Mouse (Mus musculus) embryonic facial prominence, embryonic 10.5 days (tissue): ENCODE data around the gene Gpbp1. TPM values are rescaled to one million over a fixed set of nuclear protein-coding genes. Genes with fewer than 3 reads are reported as not detected.

ENCODE experiments used
- DNase-seq: peaks from one replicate; pipeline ENCODE4 v3.0.0-alpha.2; 2017; ENCODE audit warnings: low spot score
- H3K27ac ChIP-seq: fragments of 300-500 bp; sonication (generic); replicated peaks from 2 replicates; pipeline ENCODE4 v1.5.1; 2016; ENCODE audit warnings: mild to moderate bottlenecking
- H3K27me3 ChIP-seq: fragments of 300-500 bp; sonication (generic); replicated peaks from 2 replicates; pipeline ENCODE4 v1.6.1; 2016; ENCODE audit warnings: low read depth, mild to moderate bottlenecking; ENCODE audit not compliant: poor library complexity, severe bottlenecking
- H3K36me3 ChIP-seq: fragments of 300-500 bp; sonication (generic); replicated peaks from 2 replicates; pipeline ENCODE4 v1.6.1; 2016; ENCODE audit warnings: mild to moderate bottlenecking, moderate library complexity
- H3K4me1 ChIP-seq: fragments of 300-500 bp; sonication (generic); 2 replicates; pipeline ENCODE4 v1.6.1; 2016
- H3K4me3 ChIP-seq: fragments of 300-500 bp; sonication (generic); 2 replicates; pipeline ENCODE4 v1.5.1; 2016; ENCODE audit warnings: mild to moderate bottlenecking, moderate library complexity
- H3K9me3 ChIP-seq: fragments of 300-500 bp; sonication (generic); 2 replicates; pipeline ENCODE4 v1.6.1; 2016; ENCODE audit warnings: mild to moderate bottlenecking
- WGBS: fragments of 180-500 bp; shearing (Covaris S2); methylation state at CpG from one replicate; pipeline ENCODE4 v1.1.7; 2016; 5-methylcytosine and 5-hydroxymethylcytosine counted together
- polyA plus RNA-seq: library from polyadenylated mRNA; unstranded; fragments of >200 nt; fragmentation: Nextera tagmentation; extraction: Ambion mirVana; gene quantifications from 2 replicates; pipeline ENCODE4 v1.2.1, GENCODE M21; 2016

The Gpbp1 gene
- polyA plus RNA-seq, 1 experiment from 2014 or later: 101 TPM

DNA sequence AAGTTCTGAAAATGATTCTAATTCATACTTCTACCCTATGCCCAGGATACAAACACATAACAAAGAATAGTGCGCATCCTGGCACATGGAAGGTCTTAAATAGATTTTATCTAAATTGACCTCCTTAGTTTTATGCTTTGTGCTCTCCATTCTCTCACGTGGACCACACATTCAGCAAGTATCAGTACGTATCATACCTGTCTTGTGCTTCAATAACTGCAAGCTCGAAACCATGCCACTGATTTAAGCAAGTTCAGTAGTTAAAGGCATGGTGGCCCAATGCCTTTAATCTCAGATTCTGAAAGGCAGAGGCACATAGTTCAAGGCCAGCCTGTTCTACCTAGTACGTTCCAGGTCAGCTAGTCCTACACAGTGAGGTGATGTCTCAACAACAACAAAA lies 98.5 kb downstream of the Gpbp1 start:
- Histone ChIP-seq H3K27me3 (no peaks in the 10 kb centered on the region), H3K36me3 (no peaks in the 10 kb centered on the region), H3K4me3 (no peak overlapping the region), H3K9me3 (no peaks in the 10 kb centered on the region), H3K4me1 (no peaks in the 10 kb centered on the region), H3K27ac (no peak overlapping the region)
- no peak for DNase-seq
- 89% methylated on average over 5 of the region's 5 CpGs for WGBS

DNA sequence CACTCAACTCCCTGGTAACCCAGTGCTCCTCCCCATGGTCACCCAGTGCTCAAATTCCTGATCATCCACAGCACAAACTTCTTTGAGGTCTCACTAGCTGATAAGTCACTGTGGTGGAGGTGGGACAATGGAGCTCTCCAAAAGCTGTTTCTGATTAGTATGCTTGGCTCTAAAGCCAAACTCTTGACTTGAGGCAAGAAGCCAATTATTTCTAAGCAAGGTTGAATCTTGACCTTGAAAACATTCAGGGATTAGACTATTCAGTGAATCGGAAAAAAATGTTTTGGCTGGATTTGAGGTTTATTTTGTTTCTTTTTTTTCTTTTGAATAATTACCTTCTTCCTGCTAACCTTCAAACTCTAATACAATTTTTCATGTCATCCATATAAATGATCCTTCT lies 98.9 kb downstream of the Gpbp1 start:
- Histone ChIP-seq H3K4me3 (no peak overlapping the region), H3K4me1 (no peaks in the 10 kb centered on the region), H3K27me3 (no peaks in the 10 kb centered on the region), H3K9me3 (no peaks in the 10 kb centered on the region), H3K36me3 (no peaks in the 10 kb centered on the region), H3K27ac (no peak overlapping the region)
- 80% methylated on average over 1 of the region's 1 CpGs for WGBS
- DNase-seq: no peak

DNA sequence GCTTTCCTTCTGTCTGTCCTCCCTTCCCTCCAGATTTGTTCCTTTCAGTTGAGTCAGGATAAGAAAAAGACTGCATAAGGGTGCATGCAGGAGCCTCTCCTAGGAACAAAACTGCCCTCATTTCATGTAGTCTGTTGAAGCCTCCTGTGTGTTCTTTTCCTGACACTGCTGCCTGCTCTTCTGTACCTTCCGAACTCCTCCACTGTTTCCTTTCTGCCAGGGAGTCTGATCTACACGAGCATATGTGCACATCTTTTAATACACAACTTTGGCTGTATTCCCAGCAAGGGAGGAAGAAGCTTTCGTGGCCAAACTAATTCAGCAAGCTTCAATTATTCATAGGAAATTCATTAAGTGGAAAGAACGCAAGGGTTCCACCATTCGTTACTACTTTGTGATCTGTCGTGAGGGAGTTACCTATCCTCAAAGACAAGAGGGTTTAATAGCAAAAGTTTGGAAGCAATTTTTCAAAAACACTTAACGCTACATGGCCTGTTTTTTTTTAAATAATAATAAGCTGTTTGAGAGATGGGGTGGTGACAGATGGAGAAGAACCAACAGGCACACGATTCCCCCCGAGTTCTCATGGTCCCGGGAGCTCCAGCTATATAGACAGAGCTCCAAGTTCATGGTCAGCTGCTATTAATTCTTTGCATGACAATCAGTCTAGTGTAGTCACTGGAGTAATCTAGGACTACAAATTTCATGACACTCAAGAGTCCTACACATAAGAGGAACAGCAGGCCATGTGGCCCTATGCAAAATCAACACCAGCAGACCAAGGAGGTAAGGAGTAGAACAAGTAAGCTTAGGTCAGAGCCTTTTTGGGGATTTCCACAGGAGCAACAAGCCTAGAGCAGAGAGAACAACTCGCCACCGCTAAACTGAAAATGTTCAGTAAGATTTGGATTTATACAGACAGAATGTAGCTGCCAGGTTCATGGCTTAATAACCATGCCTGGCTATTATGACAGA lies 105.6 kb downstream of the Gpbp1 start:
- Histone ChIP-seq H3K27ac (no peak overlapping the region), H3K36me3 (no peaks in the 10 kb centered on the region), H3K4me3 (no peak overlapping the region), H3K9me3 (no peaks in the 10 kb centered on the region), H3K4me1 (no peaks in the 10 kb centered on the region), H3K27me3 (no peaks in the 10 kb centered on the region)
- 91% methylated on average over 12 of the region's 12 CpGs for WGBS
- no peak for DNase-seq

Other genes with a start within 250 kb of the Gpbp1 start
- gene Actbl2, start 235.1 kb downstream of the Gpbp1 start, polyA plus RNA-seq: not detected in 2 replicates
- not detected in 2 replicates for gene Gm49496, start 59.8 kb upstream of the Gpbp1 start, polyA plus RNA-seq
- not detected in 2 replicates for gene Gm10198, start 102.7 kb upstream of the Gpbp1 start, polyA plus RNA-seq
- gene Mier3, start 190.9 kb upstream of the Gpbp1 start, polyA plus RNA-seq: 22.1 and 22.2 TPM in 2 replicates